In the genomic region with DNA sequence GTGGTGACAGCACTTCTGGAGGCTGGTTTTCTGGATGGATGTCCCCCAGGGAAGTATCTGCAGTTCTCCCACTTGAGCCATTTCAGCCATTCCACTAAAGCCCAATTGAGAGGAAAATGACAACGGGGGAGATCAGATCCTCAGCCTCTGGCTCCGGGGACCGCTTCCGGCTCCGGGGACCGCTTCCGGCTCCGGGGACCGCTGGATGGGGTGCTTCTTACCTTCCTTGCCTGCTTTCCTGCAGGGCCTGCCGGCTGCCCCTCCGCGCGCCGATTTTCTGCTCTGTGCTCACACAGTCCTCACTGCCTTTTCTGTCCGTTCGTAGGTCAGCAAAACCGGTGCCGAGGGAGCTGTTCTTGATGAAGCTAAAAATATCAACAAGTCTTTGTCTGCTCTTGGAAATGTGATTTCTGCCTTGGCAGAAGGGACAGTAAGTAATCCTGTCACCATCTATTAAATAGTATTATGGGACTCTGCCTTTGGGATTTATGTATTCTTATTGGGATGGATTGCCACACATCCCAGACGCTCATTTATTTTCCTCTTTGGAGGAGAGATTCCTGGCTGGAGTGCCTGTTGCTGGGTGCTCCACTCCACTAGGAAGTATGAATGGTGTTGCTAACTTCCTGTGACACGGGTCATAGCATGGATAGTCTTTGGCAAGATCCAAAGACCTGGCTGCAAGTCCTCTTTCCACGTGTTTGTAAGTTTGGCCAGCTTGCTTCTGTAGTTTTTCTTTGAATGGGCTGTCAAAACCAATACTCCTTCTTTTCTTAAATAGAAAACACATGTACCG, we compare ENCODE assay signal across 17 mouse cellular contexts.
DNase-seq lines count a peak whose midpoint lies in the region; ATAC-seq and TF ChIP-seq lines count a peak whose summit lies in the region.
"Had no signal": no experiment of that assay in that cellular context is flagged by ENCODE, and none has a peak within 500 bp of the region (broad histone marks: within the 10 kb centered on the region; RNA-seq: fewer than 3 reads in every experiment).

No protein-coding gene starts in this region.

- peak; percentile 5 for DNase-seq in adrenal gland, postnatal 10 days
- DNase-seq in adrenal gland, postnatal 25 days = no peak
- peak; percentile 26 for DNase-seq in lung, embryonic 14.5 days
- DNase-seq in lung, adult 18-20 months = no peak
- peak; percentile 38 for DNase-seq in heart, adult 8-10 months (ENCODE audit: low spot score)
- peak; percentile 30 to 33 for DNase-seq in heart, postnatal 10 days
- DNase-seq in testis, postnatal 10 days (ENCODE audit: low spot score) = no peak
- DNase-seq: adrenal gland, adult 2 months; cerebellum, postnatal 10 days; midbrain, embryonic 14.5 days had no signal

- H3K9me3 ChIP-seq in lung, embryonic 14.5 days (ENCODE audit: low read depth, low read length) = no peaks in the 10 kb centered on the region
- no peaks in the 10 kb centered on the region for H3K9me3 ChIP-seq in forebrain, embryonic 13.5 days (replicated peaks)
- H3K9me3 ChIP-seq: embryonic facial prominence, embryonic 10.5 days; hindbrain, embryonic 12.5 days; neural tube, embryonic 13.5 days; stomach, embryonic 15.5 days had no signal

- no peak for TF ChIP-seq CTCF in lung, embryonic 14.5 days (IDR thresholded peaks at IDR 0.05; ENCODE audit: low read depth)

- H3K4me2 ChIP-seq in lung, embryonic 14.5 days = no peak overlapping the region
- H3K4me2 ChIP-seq in forebrain, embryonic 13.5 days = no peak overlapping the region
- H3K4me2 ChIP-seq: hindbrain, embryonic 12.5 days; neural tube, embryonic 13.5 days; stomach, embryonic 15.5 days had no signal

- no peak overlapping the region for H3K9ac ChIP-seq in lung, embryonic 14.5 days
- H3K9ac ChIP-seq in forebrain, embryonic 13.5 days = no peak overlapping the region
- H3K9ac ChIP-seq: hindbrain, embryonic 12.5 days; neural tube, embryonic 13.5 days; stomach, embryonic 15.5 days had no signal

- H3K4me3 ChIP-seq in lung, embryonic 14.5 days (ENCODE audit: low read depth, low read length) = no peak overlapping the region
- no peak overlapping the region for H3K4me3 ChIP-seq in forebrain, embryonic 13.5 days
- H3K4me3 ChIP-seq: embryonic facial prominence, embryonic 10.5 days; hindbrain, embryonic 12.5 days; neural tube, embryonic 13.5 days; stomach, embryonic 15.5 days had no signal

- intact Hi-C loops in heart, postnatal 10 days (cut with DNase I) = no loop called here

- H3K27me3 ChIP-seq in lung, embryonic 14.5 days (ENCODE audit: insufficient read depth, low read length) = no peaks in the 10 kb centered on the region
- H3K27me3 ChIP-seq in forebrain, embryonic 13.5 days = no peaks in the 10 kb centered on the region
- H3K27me3 ChIP-seq: CH12.LX; hindbrain, embryonic 12.5 days; neural tube, embryonic 13.5 days; stomach, embryonic 15.5 days had no signal

- H3K27ac ChIP-seq in lung, embryonic 14.5 days (ENCODE audit: low read depth) = no peak overlapping the region
- H3K27ac ChIP-seq in forebrain, embryonic 13.5 days = no peak overlapping the region
- H3K27ac ChIP-seq: embryonic facial prominence, embryonic 10.5 days; hindbrain, embryonic 12.5 days; neural tube, embryonic 13.5 days; stomach, embryonic 15.5 days had no signal

- H3K36me3 ChIP-seq in lung, embryonic 14.5 days (ENCODE audit: insufficient read depth) = no peaks in the 10 kb centered on the region
- H3K36me3 ChIP-seq in forebrain, embryonic 13.5 days (ENCODE audit: poor library complexity, severe bottlenecking) = peaks cover 86% of the 10 kb centered on the region
- H3K36me3 ChIP-seq: stomach, embryonic 15.5 days had no signal

- no peak for ATAC-seq in lung, embryonic 14.5 days (ENCODE audit: insufficient read depth)
- no peak for ATAC-seq in forebrain, embryonic 13.5 days
- ATAC-seq: intestine, postnatal 0 days had no signal

- 78% methylated on average over 22 of the region's 22 CpGs for WGBS in lung, embryonic 14.5 days
- WGBS in forebrain, embryonic 13.5 days = 97% methylated on average over 22 of the region's 22 CpGs

- H3K4me1 ChIP-seq in lung, embryonic 14.5 days (ENCODE audit: insufficient read depth) = no peaks in the 10 kb centered on the region
- peaks cover 6% of the 10 kb centered on the region; the same call in 1 of the 2 replicates for H3K4me1 ChIP-seq in forebrain, embryonic 13.5 days
- H3K4me1 ChIP-seq: hindbrain, embryonic 12.5 days; stomach, embryonic 15.5 days had no signal

Comparison
In these comparisons a context has a peak if more than half of its experiments do, and no peak if none do; other contexts are left out.
1. DNase-seq: peak in adrenal gland, postnatal 10 days (single experiment), lung, embryonic 14.5 days (single experiment), heart, adult 8-10 months (single experiment) and heart, postnatal 10 days (2 of 2); none in adrenal gland, postnatal 25 days (single experiment), lung, adult 18-20 months (0 of 2) and testis, postnatal 10 days (single experiment).